Mouse (Mus musculus) 416B (cell line): ENCODE data around the gene Plppr2.
A peak's percentile ranks its signal among the peaks of the same experiment; 100 is the strongest.

Experiments
- DNase-seq: peaks from one replicate; pipeline ENCODE4 v3.0.0; 2011; ENCODE audit warnings: low read depth

The Plppr2 gene

DNA sequence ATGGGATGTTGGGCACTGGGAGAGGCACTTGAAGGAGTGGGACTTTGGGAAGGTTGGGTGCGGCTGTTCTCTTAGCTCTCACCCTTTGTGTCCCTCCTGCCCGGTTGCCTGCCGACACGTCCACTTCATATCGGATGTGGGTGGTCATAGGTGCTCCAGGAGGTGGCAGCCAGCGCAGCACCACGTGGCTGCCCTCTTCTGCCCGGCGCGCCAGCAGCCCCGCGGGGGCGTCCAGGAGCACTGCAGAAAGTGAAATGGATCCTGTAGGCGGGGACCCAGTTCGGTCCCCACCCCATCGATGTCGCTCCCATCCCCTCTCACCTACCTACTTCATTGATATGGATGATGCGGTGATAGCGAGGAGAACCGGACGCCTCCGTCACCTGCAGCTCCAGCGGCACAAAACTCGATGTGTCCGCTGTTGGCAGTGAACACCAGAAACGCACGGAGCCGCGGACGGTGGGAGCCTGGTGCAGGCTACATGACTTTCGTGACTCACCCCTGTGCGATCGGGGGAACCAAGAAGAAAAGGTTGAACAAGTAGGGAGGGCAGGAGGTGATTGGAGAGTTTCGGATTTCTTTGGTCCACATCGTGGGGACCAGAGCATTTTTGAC lies 24.6 kb downstream of the Plppr2 start:
- DNase-seq: no peak

DNA sequence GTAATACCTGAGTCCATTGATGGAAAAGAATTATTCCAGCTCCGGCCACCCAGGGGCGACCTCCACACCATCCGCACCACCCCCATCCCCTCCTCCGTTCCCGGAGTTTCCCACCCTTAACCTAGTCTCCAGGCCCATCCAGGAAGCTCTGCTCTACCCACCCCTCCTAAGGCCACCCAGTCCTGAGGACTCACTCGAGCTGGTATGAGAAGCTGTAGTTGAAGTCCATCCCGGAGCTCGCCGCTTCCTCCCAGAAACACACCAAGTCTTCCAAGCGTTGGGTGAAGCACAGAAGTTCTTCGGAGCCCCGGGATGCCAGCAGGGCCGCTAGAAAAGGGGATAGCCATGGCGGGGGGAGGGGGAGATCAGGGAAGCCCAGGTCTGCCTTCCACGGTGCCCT lies 25.2 kb downstream of the Plppr2 start:
- no peak for DNase-seq

- DNase-seq: peak; percentile 85
Measured at GRCm38 (mm10) chr9:21962416-21963059, 25.7 kb downstream of the Plppr2 start.

- DNase-seq: peak; percentile 82
Measured at GRCm38 (mm10) chr9:21963417-21963816, 26.6 kb downstream of the Plppr2 start, which contains the start of gene Epor. Gene Epor, minus strand, starts transcription at chr9:21963506.

GRCm38 (mm10) chr9:21968883-21969282 lies 32.0 kb downstream of the Plppr2 start:
- no peak for DNase-seq

DNA sequence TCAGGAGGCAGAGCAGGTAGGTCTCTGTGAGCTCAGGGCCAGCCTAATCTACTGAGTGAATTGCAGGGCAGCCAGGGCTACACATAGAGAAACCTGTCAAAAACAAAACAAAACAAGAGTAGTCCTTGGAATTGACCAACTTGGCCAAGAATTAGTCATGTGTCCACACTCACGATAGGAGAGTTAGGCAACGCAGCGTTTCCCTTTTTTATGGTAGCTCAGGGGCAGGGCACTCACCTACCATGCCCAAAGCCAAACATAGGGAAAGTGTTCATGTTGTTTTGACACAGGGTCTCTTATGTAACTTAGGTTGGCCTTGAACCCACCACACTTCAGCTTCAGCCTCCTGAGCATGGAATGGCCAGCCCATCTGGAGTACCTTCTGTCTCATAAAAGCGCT lies 32.5 kb downstream of the Plppr2 start:
- peak; percentile 51 for DNase-seq

- no peak for DNase-seq
Measured at GRCm38 (mm10) chr9:21976626-21977175, 39.9 kb downstream of the Plppr2 start.

DNA sequence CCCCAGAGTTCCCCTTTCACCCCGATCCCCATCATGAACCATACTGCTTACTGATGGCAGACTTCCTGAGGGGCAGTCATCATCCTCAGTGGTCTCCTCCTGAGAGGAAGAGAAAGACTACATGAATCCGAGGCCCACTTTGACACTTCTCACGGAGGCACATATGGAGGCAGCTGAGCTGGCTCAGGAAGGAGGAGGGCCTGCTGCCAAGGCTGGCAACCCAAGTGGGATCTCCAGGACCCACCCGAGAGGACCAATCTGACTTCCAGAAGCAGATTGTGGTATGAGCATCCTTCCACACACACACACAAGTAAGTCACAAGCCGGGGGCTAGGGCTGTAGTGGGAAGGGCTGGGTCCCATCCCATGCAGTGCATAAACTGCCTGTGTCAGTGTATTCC lies 40.5 kb downstream of the Plppr2 start:
- DNase-seq: no peak

DNA sequence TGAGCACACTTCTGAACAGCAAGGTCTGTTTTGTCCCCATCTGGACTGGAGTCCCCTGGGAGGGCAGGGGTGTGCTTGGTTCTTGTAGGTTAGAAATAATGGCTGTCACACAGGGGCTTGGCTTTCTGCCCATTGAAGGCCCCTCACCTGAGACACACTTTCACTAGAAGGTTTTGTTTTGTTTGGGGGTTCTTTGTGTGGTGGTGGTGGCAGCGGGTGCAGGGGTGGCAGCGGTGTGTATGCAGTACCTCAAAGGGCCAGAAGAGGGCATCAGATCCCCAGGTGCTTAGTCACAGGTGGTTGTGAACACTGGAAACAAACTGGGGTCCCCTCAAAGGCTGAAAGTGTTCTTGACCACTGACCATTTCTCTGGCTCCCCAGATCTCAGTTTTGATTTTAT lies 41.1 kb downstream of the Plppr2 start:
- peak; percentile 28 for DNase-seq

- DNase-seq: no peak
Measured at GRCm38 (mm10) chr9:21978398-21979128, 41.7 kb downstream of the Plppr2 start.

DNA sequence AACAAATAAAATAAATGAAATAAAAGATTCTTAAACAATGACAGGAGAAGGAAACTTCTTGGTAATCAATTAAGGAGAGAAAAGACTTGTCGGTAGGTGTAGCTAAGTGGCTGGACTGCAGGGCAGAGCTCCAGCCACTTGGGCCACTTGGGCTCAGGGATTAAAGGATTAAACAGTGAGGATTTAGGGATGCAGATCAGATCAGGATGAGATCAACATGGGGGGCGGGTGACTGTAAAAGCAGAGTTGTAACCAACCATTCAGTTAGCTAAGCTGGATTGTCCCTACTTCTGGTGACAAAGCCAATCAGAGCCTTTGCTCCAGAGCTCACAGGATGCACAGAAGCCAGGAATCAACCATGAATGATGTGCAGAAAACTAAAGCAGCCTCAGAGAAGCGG lies 47.1 kb downstream of the Plppr2 start:
- DNase-seq: no peak

GRCm38 (mm10) chr9:21987592-21988342 lies 50.9 kb downstream of the Plppr2 start:
- no peak for DNase-seq

DNA sequence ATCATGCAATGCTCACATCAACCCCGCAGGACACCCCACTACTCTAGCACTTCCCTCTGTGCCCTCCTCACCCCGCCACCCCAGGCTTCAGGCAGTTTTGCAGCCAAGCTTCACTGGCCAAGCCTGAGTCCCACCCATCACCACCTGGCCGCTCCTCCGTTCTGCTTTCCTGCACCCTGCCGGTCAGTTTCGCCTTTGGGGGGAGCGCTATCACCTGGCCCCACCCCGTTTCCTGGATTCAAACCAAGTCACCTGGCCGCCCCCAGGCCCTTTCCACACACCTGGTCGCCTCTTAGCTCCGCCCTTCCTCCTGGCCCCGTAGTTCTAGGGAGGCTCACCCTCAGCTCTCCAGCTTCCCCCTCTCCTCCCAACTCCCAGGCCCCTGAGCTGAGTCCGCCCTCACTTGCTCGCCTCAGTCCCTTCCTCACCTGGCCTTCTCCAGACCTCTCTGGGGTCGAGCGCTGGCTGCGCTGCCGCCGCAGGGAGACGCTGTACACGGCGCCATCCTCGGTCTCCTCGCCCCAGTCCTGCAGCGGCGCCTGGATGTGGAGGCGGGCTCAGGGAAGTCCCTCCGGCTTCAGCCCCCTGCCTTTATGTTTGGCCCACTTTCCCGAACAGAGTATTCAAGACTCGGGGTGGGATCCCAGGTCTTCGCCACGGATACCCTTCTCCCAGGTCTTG lies 51.7 kb downstream of the Plppr2 start:
- DNase-seq: no peak

GRCm38 (mm10) chr9:21989230-21990110 lies 52.6 kb downstream of the Plppr2 start, which contains the start of gene Rgl3:
Gene Rgl3, minus strand, starts transcription at chr9:21989446.
- DNase-seq: no peak

DNA sequence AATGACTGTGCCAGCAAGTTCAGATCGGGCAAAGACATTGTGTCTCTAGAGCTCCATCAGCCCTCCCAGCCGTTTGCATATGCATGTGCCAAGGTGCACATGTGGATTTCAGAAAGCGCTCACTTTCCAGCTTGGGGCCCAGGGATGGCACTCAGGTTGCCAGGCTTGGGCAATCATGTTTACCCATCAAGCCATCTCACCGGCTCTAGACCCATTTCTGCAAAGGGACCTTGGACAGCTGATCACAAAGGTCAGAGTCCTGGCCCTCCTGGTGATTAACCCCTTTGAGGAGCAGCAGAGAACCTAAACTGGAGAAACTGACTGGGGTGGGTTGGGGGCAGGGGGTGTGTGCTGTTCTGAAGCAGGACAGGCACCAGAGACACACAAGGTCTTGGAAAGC lies 55.4 kb downstream of the Plppr2 start:
- no peak for DNase-seq

DNA sequence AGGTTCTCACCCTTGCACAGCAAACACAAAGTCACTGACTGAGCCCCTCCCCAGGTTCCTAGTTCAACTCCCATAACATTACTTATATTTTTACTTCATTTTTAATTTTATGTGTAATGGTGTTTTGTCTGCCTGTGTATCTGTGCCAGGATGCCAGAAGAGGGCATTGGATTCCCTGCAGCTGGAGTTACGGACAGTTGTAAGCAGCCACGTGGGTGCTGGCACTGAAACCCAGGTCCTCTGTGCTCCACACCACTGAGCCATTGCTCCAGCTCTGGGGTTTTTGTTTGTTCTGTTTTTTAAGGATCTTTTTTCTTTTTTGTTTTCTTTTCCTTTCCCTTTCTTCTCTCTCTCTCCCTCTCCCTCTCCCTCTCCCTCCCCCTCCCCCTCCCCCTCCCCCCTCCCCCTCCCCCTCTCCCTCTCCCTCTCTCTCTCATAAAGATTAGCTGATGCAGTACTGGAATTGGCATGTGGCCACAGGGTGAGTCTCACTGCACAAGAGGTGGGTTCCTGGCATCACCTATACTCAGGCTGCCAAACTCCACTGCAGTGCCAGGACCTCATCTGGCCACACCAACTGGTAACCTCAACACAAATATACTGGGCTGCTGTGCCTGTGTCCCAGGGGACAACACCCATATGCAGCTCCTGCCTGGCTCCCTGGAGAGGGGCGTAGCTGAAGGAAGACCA lies 59.5 kb downstream of the Plppr2 start:
- no peak for DNase-seq
